Comparison of ENCODE assay signal across 10 mouse cellular contexts in the genomic region with DNA sequence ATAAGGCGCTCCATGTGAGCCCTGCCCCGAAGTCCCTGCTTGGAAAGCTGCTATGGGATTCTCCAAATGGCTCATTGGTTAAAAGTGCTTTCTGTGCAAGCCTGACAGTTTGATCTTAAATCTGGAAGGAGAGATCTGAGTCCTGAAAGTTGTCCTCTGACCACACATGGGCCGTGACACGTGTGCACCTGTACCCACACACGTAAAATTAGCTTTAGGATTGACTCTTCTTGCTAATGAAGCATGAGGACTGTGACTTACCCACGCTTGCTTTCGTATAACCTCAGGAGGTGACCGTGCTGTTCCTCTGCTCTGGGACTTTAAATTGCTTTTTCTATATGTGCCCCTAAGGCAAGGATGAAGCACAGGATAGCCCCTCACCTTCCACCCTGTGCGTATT. TPM values are rescaled to one million over a fixed set of nuclear protein-coding genes. Genes with fewer than 3 reads are reported as not detected.
DNase-seq lines count a peak whose midpoint lies in the region; ATAC-seq and TF ChIP-seq lines count a peak whose summit lies in the region.
"Had no signal": no experiment of that assay in that cellular context is flagged by ENCODE, and none has a peak within 500 bp of the region (broad histone marks: within the 10 kb centered on the region; RNA-seq: fewer than 3 reads in every experiment).

No protein-coding gene starts in this region.

- no peak overlapping the region for H3K9ac ChIP-seq in kidney, embryonic 16.5 days (replicated peaks; ENCODE audit: low read length)
- H3K9ac ChIP-seq in embryonic facial prominence, embryonic 13.5 days, result peak overlapping the region; percentile 98; the same call in 1 of the 2 replicates
- peak overlapping the region; percentile 86 for H3K9ac ChIP-seq in intestine, embryonic 15.5 days
- H3K9ac ChIP-seq in midbrain, postnatal 0 days (replicated peaks; ENCODE audit: low read length, poor library complexity, severe bottlenecking), result peak overlapping the region; percentile 9; the same call in 1 of the 2 replicates

- no peaks in the 10 kb centered on the region for H3K9me3 ChIP-seq in kidney, embryonic 16.5 days (ENCODE audit: low read length)
- no peaks in the 10 kb centered on the region for H3K9me3 ChIP-seq in embryonic facial prominence, embryonic 13.5 days
- H3K9me3 ChIP-seq in intestine, embryonic 15.5 days, result no peaks in the 10 kb centered on the region
- no peaks in the 10 kb centered on the region for H3K9me3 ChIP-seq in midbrain, postnatal 0 days (ENCODE audit: low read length)

- peaks cover 76% of the 10 kb centered on the region for H3K4me1 ChIP-seq in kidney, embryonic 16.5 days (ENCODE audit: insufficient read depth, low read length)
- peaks cover 77% of the 10 kb centered on the region for H3K4me1 ChIP-seq in embryonic facial prominence, embryonic 13.5 days
- peaks cover 56% of the 10 kb centered on the region for H3K4me1 ChIP-seq in intestine, embryonic 15.5 days (replicated peaks)
- peaks cover 25% of the 10 kb centered on the region for H3K4me1 ChIP-seq in midbrain, postnatal 0 days (ENCODE audit: insufficient read depth, low read length)

- H3K4me3 ChIP-seq in kidney, embryonic 16.5 days (ENCODE audit: low read length), result peak overlapping the region; percentile 92; the same call in 1 of the 2 replicates
- H3K4me3 ChIP-seq in embryonic facial prominence, embryonic 13.5 days, result peak overlapping the region; percentile 91
- peak overlapping the region; percentile 75 for H3K4me3 ChIP-seq in intestine, embryonic 15.5 days (replicated peaks)
- H3K4me3 ChIP-seq in midbrain, postnatal 0 days (ENCODE audit: low read depth, low read length), result peak overlapping the region; percentile 92

- no peak for ATAC-seq in kidney, embryonic 16.5 days (ENCODE audit: low FRiP score, low TSS enrichment)
- ATAC-seq in embryonic facial prominence, embryonic 13.5 days (ENCODE audit: insufficient number of reproducible peaks, insufficient read depth, low FRiP score, low TSS enrichment, low read depth), result no peak
- ATAC-seq in intestine, embryonic 15.5 days, result no peak
- ATAC-seq in midbrain, postnatal 0 days (ENCODE audit: low FRiP score), result no peak
- ATAC-seq: Patski had no signal

- H3K4me2 ChIP-seq in kidney, embryonic 16.5 days (replicated peaks; ENCODE audit: low read depth, low read length), result peak overlapping the region; percentile 93
- peak overlapping the region; percentile 100 for H3K4me2 ChIP-seq in embryonic facial prominence, embryonic 13.5 days
- H3K4me2 ChIP-seq in intestine, embryonic 15.5 days (replicated peaks), result peak overlapping the region; percentile 87
- peak overlapping the region; percentile 100 for H3K4me2 ChIP-seq in midbrain, postnatal 0 days (ENCODE audit: low read depth, low read length, poor library complexity, severe bottlenecking)

- no peak overlapping the region for H3K27ac ChIP-seq in kidney, embryonic 16.5 days (ENCODE audit: low read length)
- no peak overlapping the region for H3K27ac ChIP-seq in embryonic facial prominence, embryonic 13.5 days
- H3K27ac ChIP-seq in intestine, embryonic 15.5 days, result peak overlapping the region; percentile 38
- no peak overlapping the region for H3K27ac ChIP-seq in midbrain, postnatal 0 days (ENCODE audit: low read depth, low read length)

- WGBS in kidney, embryonic 16.5 days, result 84% methylated on average over 9 of the region's 9 CpGs
- WGBS in embryonic facial prominence, embryonic 13.5 days, result 82% methylated on average over 9 of the region's 9 CpGs
- WGBS in intestine, embryonic 15.5 days, result 71% methylated on average over 9 of the region's 9 CpGs
- WGBS in midbrain, postnatal 0 days, result 78% methylated on average over 9 of the region's 9 CpGs

- peaks cover 68% of the 10 kb centered on the region for H3K36me3 ChIP-seq in kidney, embryonic 16.5 days (ENCODE audit: insufficient read depth, low read length)
- H3K36me3 ChIP-seq in embryonic facial prominence, embryonic 13.5 days, result peaks cover 89% of the 10 kb centered on the region
- peaks cover 29% of the 10 kb centered on the region for H3K36me3 ChIP-seq in intestine, embryonic 15.5 days
- peaks cover 53% of the 10 kb centered on the region for H3K36me3 ChIP-seq in midbrain, postnatal 0 days (ENCODE audit: insufficient read depth, low read length)

- DNase-seq in kidney, adult 18-20 months, result no peak
- no peak for DNase-seq in midbrain, postnatal 0 days (ENCODE audit: low spot score)
- no peak for DNase-seq in spleen, adult 18-20 months
- no peak for DNase-seq in layer of hippocampus, postnatal 10 days (ENCODE audit: low spot score in 2 of 2)
- DNase-seq in layer of hippocampus, adult 11-12 months (ENCODE audit: low spot score), result no peak
- DNase-seq: kidney, postnatal 10 days had no signal

- no peak for TF ChIP-seq CTCF in midbrain, postnatal 0 days (IDR thresholded peaks at IDR 0.05)

- H3K27me3 ChIP-seq in kidney, embryonic 16.5 days (ENCODE audit: insufficient read depth, low read length), result no peaks in the 10 kb centered on the region
- no peaks in the 10 kb centered on the region for H3K27me3 ChIP-seq in embryonic facial prominence, embryonic 13.5 days
- H3K27me3 ChIP-seq in intestine, embryonic 15.5 days (replicated peaks), result no peaks in the 10 kb centered on the region
- no peaks in the 10 kb centered on the region for H3K27me3 ChIP-seq in midbrain, postnatal 0 days (ENCODE audit: insufficient read depth, low read length)
- H3K27me3 ChIP-seq: Patski had no signal

RNA-seq across cellular contexts. Expression of a gene that starts 5.6 kb away (rescaled TPM):
- 178 and 193 TPM in 2 replicates for polyA plus RNA-seq in kidney, embryonic 16.5 days (2015; fragmentation: Nextera tagmentation; extraction: Ambion mirVana)
- polyA plus RNA-seq in embryonic facial prominence, embryonic 13.5 days (2015; fragmentation: Nextera tagmentation; extraction: Ambion mirVana), result 211 and 213 TPM in 2 replicates
- 417 and 432 TPM in 2 replicates for polyA plus RNA-seq in intestine, embryonic 15.5 days (2015; fragmentation: Nextera tagmentation; extraction: Ambion mirVana)
- 905 and 948 TPM in 2 replicates for total RNA-seq in midbrain, postnatal 0 days (2014; rRNA removed)
- 224 and 226 TPM in 2 replicates for polyA plus RNA-seq in midbrain, postnatal 0 days (2015; fragmentation: Nextera tagmentation; extraction: Ambion mirVana)
- total RNA-seq in layer of hippocampus, postnatal 10 days (2021), result 100 to 1,000 TPM; 715 to 736 TPM

RNA-seq across cellular contexts. Expression of a gene that starts 33.8 kb away (rescaled TPM):
- polyA plus RNA-seq in kidney, embryonic 16.5 days (2015; fragmentation: Nextera tagmentation; extraction: Ambion mirVana), result 0.12 and 0.17 TPM in 2 replicates
- 0.15 and 0.25 TPM in 2 replicates for polyA plus RNA-seq in embryonic facial prominence, embryonic 13.5 days (2015; fragmentation: Nextera tagmentation; extraction: Ambion mirVana)
- 0.10 and 0.19 TPM in 2 replicates for polyA plus RNA-seq in intestine, embryonic 15.5 days (2015; fragmentation: Nextera tagmentation; extraction: Ambion mirVana)
- total RNA-seq in midbrain, postnatal 0 days (2014; rRNA removed), result 0.33 and 0.44 TPM in 2 replicates
- polyA plus RNA-seq in midbrain, postnatal 0 days (2015; fragmentation: Nextera tagmentation; extraction: Ambion mirVana), result 0.17 TPM in 1 of 2 replicates, not detected in the other
- 1 to 10 TPM; 1.5 to 2.8 TPM for total RNA-seq in layer of hippocampus, postnatal 10 days (2021)
